Mouse (Mus musculus) heart, postnatal 10 days (tissue): ENCODE measurements at regions not wholly inside any gene's neighbourhood (a gene's known extent, or its start where the extent isn't known, plus 50 kb on each side); places are given as distances from the start of the nearest gene placed in this dataset.

Experiments used
- DNase-seq, 2 experiments: peaks; one replicate each; pipeline ENCODE4 v3.0.0; 2021
- intact Hi-C: fragments of 180-260 bp; cut with DNase I; formaldehyde crosslinking; loops from one replicate; pipeline ENCODE4 v1.15.1; 2025

DNA sequence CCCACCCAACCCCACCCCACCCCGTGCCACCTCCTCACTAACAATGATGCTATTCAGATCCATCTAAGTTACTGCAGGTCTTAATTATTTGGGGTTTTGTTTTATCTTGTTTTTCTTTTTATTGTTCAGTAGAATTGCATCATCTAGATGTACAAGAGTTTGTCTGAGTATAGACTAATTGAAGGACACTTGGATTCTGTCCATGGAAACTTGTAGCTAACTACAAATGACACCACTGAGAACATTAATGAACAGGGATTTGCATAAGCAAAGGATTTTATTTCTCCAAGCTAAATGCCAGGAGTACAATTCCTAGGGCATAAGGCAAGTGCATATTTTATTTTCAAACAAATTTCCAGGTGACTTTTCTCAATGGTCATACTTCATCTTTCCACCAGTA, 318.4 kb upstream of the Slc7a11 start:
- DNase-seq = no peak
- intact Hi-C loops = no loop called here

DNA sequence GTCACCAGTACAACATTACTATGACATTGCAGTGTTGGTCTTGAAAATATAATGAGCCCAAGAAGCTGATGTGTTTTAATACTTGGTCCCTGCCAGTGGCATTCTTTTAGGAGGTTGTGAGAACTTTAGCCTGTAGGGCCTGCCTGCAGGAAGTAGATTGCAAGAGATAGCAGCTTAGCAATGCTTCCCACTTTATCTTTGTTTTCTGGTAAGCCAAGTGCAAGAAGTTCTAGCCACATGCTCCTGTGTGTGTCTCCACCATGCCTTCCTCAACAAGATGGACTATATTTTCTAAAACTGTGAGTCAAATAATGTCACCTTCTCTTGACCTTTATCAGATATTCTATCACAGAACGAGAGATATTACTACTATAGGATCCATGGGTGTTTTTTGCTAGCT, 314.7 kb upstream of the Slc7a11 start:
- intact Hi-C loops = no loop called here
- no peak for DNase-seq

DNA sequence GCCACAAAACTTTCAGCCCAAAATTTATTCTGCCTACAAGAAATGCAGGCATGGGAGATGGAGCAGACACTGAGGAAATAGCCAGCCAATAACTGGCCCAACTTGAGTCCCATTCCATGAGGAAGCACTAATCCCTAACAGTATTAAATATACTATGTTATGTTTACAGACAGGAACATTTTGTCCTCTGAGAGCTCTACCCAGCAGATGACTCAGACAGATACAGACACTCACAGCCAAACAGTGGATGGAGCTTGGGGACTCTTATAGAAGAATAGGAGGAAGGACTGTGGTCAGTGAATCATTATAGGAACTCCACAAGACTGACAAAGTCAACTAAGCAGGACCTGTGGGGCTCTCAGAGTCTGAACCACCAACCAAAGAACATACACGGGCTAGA, 293.8 kb upstream of the Slc7a11 start:
- no peak for DNase-seq
- intact Hi-C loops = no loop called here

DNA sequence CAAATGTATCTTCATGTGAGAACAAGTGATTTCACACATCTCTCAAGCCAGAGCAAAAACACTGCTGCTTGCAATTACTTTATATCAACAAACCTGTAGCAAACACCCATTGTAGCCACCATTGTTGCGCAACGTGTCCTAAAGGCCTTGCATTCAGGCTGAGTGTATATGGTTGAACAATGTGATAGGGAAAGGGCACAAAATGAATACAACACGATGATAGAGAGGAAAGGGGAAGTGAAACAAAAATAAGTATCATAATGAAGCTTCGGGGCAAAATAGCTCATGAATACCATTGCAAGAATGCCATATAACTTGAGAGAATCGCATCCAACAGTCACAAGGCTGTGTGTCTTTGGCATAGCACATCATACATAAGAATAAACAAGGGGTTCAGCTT, 275.6 kb upstream of the Slc7a11 start:
- intact Hi-C loops = no loop called here
- DNase-seq = no peak

DNA sequence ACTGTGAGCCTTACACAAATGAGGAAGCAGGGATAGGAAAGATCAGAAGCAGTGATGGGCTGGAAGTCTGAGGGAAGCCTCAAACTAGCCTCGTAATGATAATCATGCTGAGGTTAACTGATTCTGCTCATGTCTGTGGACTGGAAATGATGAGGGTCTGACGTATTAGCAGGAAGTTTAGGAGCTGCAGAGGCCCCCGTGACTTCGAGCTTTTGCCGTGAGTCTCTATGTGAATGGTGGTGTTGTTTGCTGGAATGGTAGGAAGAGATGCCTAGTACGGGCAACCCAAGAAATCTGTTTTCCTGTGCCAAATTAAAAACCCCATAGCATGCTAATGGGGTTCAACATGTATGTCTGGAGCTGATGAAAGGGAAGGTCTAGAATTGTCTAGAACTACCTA, 270.0 kb upstream of the Slc7a11 start:
- DNase-seq = no peak
- intact Hi-C loops = no loop called here

DNA sequence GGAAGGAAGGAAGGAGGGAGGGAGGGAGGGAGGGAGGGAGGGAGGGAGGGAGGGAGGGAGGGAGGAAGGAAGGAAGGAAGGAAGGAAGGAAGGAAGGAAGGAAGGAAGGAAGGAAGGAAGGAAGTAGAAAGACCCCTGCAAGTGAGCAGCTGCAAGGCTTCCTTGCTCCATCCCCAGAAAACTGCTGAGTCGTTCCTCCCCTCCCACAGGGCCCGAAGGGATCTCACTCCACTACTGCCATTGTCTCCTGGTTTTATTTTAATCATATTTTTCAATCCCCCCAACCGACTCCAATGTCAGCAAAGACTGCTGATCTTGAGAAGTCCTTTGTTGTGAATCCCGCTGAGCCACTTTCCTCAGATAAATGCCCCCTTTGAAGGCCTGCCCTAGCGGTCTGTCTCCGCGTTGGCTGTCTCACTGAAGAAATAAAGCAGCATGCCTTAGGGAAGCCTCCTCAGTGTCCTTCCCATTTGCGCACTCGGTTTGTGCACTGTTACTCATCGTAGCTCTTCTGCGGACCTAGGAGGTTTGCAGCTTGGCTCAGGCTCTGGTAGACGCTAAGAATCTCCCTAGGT, 266.1 kb upstream of the Slc7a11 start:
- no peak for DNase-seq

DNA sequence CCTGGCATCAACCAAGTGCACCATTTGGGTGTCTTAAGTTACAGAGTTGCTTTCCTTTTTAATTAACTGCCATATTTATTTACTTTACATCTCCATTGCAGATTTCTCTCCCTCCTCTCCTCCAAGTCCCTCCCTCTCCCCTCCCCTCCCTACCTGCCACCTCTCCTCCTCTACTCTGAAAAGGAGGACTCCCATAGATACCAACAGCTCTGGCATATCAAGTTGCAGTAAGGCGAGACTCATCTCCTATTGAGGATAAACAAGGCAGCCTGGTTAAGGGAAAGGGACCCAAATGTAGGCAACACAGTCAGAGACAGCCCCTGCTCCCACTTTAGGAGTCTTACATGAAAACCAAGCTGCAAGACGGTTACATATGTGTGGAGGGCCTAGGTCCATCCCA, 263.3 kb upstream of the Slc7a11 start:
- intact Hi-C loops = no loop called here
- DNase-seq = no peak

More for the DNA sequence above, 266.1 kb upstream of the Slc7a11 start:
- intact Hi-C loops = no loop called here

DNA sequence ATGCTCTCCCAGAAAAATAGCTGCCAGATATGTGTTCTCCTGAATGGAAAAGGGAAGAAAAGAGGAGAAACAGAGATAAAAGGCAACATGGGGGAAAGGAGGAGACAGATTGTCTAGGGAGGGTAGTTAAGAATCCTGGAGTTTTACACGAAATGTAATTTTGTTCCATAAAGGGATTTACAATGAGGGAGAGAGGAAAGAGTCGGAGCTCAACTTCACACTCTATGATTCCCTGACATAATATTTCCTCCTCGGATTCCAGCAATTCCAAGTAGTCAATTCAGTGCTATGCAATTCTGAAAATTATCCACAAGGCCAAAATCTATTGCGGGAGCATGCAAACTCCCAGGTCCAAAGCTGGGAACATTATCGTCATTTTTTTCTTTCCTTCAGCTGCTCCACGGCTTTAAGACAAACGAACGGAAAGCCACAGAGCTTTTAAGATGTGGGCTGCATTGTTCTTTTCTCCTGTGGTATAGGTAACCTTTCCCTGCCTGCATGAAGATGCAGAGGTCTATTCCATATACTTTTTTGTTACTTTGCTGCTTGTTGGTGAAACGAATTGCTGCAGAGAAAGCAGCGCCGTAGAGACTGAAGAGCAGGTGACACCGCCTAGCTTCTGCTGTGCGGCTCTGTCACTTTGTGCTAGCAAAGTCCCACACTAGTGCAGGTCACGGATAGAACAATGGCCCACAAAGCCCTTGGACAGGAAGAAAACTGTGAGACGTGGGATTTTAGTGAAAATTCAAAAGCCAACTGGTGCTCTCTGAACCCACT, 251.7 kb upstream of the Slc7a11 start:
- intact Hi-C loops = no loop called here

DNA sequence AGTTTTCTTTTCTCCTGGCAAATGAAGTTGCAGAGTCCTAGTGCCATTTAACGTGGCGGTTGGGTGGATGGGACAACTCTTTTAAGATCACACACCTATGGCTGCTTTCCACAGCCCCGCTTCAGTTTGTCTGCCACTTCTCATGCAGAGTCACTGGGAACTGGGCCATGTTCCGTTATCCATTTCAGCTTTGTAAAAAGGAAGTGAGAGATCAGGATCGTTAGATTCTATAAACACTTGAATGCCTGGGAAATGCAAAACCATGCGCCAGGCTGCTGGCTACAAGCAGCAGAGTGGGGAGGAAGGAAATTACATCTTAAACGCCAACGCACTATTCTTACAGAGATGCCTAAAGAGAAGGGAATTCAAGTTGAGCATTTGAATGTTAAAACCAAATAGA, 251.1 kb upstream of the Slc7a11 start:
- intact Hi-C loops = no loop called here

More for the DNA sequence above, 251.7 kb upstream of the Slc7a11 start:
- no peak for DNase-seq

DNA sequence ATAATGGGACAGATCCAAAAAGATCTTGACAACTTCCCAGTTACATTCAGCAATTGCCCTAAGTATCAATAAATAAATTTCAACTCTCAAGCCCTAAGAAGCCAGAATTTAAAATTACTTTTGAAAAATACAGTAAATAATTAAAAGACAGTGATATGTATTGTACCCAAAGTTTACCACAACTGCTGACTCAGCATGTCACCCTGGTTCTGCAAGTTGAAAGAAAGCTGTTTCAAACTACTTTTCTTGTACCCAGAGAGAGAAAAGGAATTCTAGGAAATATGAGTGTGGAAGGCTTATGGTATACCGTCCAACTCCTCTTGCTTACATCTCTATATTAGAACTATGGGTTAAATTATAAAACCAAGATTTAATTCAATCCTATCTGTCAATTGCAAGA, 248.9 kb upstream of the Slc7a11 start:
- intact Hi-C loops = no loop called here

More for the DNA sequence above, 251.1 kb upstream of the Slc7a11 start:
- peak; percentile 16 to 30 for DNase-seq

DNA sequence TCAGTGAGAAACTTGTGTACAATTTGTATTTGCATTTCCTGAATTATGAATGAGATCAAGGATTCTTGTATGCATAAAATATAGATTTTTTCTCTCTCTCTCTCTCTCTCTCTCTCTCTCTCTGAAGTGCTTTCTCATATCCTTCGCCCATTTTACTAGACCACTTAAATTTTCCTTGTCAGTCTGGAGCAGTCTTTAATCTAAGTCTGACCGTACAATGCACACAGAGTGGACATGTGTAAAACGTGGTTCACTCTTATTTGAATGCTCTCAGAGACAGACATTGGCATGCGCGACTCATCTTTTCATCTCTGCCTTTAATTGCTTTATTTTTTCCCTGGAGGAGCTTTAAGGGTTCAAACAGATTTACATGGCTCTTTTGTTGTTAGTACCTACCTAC, 247.3 kb upstream of the Slc7a11 start:
- intact Hi-C loops = no loop called here
- DNase-seq = no peak

More for the DNA sequence above, 248.9 kb upstream of the Slc7a11 start:
- no peak for DNase-seq

DNA sequence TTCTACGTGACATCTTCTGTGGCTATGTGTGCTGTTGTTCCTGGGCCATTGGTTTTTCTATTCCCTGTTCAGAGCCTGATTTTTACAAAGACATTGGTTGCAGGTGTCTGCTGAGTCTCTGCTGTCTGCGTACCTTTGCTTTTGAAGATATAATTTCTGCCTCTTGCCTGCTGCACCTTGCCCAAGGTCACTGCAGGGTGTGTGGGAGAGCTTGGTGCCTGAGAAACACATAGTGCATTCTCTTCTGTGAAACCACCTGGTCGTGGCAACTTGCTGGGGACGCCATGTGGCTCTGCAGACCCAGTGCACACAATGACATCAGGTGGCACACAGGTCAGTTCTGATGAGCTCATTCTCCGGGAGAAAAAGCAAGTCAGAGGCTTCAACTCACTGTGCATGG, 246.0 kb upstream of the Slc7a11 start:
- intact Hi-C loops = no loop called here
- DNase-seq = no peak

DNA sequence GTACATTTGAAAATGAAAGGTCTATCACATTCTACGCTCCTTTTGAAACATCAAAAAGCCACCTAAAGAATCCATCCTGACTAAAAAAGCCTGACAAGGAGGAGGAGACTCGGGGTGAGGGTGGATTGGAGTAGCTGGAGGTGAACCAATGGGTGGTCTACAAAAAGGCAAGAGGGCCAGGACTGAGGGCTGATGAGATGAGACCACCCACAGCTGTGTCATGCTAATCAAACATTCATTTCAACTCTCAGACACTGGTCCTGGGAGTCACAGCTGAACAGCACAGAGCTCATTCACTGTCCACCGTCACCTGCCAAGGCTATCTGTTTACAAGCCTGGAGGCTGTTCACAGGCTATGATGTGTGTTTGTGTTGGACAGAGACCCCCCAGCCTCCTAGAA, 244.3 kb upstream of the Slc7a11 start:
- no peak for DNase-seq
- intact Hi-C loops = no loop called here

DNA sequence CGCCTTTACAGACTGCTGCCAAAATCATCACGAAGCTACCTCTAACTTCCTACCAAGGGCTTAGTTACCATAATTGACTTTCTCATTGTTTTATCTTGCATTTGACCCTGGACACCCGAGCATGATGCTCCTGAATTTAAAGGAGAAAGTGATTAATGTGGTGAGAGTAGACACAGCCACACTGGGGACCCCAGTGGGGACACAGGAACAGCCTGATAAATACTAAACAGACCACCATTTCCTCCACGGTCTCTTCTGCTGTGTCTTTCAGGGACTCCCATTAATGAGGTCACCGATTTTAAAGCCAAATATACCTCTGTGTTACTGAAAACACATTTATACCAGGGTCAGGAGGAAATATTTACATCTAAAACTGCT, 235.2 kb upstream of the Slc7a11 start:
- DNase-seq = no peak
- intact Hi-C loops = no loop called here

DNA sequence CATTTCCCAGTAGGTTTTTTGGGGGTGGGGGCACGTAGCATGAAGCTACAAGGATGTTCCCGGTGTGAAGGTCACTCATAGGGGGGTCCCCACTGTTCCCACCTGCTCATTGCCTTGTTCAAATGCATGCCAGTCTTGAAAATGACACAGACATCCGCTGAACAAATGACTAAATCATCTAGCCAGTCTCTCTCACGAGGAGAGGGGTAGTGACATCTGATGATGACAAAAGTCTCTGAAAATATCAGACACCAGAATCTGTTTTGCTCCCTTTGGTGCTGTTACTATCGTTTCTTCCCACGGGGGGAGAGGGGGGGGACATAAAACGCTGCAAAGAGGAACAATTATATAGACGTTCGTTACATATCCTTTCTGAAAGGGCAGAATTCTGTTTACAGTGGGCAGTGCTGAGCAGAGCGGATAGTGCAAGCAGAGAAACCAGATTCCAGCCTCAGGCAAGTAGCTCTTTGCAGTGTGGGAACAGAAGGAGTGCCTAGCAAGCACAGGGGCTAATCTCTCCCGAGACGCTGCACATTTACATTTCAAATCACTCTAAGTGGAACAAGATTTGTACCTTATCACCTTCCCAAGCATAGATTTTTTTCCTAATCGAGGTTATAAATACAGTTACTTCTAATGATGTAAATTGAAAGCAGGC, 234.7 kb upstream of the Slc7a11 start:
- intact Hi-C loops = no loop called here
- no peak for DNase-seq

DNA sequence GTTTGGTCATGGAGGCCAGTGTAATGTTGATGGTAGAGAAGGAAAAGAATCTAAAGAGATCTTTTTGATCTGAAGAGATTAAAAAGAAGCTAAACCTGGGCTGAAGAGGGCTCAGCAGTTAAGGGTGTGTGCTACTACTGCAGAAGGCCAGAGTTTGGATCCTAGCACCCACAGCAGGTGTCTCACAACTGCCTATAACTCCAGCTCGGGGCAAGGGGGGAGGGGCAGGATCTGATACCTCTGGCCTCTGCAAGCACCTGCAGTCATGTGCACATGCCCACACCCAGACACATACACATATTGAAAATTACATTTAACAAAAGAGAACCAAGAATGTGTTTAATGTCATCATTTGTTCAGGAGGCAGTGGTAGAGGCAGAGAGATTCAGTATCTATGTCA, 232.4 kb upstream of the Slc7a11 start:
- intact Hi-C loops = no loop called here
- DNase-seq = no peak

DNA sequence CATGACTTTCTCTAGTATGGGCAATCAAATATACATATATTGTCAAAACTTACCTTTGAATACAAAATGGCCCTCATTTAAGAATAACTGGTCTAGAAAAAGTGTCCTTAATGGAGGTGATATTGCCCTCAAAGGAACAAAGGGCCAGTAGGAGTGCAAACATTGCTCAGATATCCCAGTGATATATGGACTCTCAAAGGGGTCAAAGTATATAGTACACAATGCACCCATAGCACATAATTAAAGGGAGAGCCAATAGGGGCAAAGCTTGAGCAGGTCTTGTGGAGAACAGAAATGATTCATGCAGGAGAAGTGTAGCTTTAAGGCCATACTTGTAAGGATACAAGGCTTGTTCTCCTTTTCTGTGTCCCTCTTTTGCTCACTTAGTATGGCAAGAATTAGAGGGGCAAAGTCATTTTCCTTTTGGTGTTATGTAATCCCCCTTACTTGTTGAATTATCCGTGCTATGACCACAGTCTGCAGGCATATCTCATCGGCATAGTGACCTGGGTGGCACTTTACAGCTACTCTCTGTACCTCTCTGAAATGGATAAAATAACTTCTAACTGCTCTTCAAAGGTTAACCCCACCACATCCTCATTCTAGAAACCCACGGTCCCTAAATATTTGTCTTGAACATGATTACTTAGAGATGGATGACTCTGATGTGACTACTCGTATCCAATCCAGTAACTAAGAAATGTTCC, 231.6 kb upstream of the Slc7a11 start:
- DNase-seq = no peak
- intact Hi-C loops = no loop called here

DNA sequence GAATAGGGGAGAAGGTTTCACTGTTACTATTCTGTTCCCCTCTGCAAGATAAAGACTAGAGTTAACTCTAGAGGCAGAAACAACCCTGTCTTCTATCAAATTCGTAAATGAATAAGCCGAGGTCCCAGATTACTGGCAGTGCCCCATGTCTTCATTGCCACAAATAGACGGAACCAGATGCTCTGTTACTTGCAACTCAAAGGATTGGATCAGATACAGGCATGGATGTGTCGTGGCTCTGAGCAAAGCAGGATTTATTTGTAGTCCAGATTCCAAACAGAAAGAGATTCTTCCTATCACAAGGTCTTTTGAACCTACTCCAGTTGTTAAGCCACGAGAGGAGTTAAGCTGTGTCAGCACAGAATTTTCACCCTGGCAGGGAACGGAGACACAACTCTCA, 221.9 kb upstream of the Slc7a11 start:
- intact Hi-C loops = no loop called here
- no peak for DNase-seq

DNA sequence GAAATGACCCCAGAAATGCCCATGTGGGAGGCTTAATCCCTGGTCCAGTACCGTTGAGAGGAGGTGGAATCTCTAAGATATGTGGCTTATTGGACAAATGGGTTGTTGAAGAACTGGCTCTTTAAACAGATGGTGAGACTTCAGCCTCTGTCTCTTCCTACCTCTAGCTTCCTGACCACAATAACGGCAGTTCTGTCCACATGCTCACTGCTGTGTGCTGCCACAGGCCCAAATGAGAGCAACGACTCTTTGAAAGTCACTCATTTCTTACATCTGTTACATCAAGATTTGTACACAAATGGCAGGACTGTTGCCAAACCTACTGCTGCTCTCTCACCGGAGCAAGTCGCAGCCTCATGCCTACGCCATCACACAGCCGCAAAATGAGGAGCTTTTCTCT, 217.6 kb upstream of the Slc7a11 start:
- no peak for DNase-seq
- intact Hi-C loops = no loop called here

DNA sequence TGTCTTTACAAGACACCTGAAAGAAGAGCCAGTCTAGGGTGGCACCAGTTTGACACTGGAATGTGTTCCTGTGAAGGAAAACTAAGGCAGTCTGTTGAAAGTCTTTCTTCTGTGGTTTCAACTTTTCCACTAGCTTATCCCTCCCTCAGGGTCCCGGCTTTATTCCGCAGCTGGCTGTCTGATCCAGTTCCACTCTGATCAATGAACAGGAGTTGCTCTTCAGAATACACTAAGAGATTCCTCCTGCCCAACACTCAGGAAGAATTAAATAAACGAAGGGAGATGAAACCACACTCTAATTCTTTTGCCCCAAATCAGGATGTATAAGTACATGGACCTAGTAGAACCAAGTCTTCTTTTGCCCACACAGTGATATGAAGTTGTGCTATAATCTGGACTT, 217.2 kb upstream of the Slc7a11 start:
- intact Hi-C loops = no loop called here
- DNase-seq = no peak

DNA sequence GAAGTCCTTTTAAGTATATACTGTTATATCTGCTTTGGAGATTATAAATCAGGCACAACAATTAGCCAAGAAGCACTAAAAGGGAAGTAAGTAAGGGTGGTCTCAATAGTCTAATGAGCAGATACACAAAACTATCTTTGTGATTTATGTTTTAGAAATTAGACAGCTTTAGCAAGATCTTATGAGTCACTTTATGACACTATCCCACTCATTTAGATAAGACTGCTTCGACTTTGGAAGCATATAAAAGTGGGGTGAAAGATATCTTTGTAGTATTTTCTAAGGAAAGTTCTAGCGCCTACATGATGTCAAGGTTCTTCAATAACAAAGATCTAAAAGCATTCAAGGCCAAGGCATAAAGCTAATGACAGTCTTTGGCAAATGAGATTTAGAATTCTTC, 214.5 kb upstream of the Slc7a11 start:
- intact Hi-C loops = no loop called here
- DNase-seq = no peak

DNA sequence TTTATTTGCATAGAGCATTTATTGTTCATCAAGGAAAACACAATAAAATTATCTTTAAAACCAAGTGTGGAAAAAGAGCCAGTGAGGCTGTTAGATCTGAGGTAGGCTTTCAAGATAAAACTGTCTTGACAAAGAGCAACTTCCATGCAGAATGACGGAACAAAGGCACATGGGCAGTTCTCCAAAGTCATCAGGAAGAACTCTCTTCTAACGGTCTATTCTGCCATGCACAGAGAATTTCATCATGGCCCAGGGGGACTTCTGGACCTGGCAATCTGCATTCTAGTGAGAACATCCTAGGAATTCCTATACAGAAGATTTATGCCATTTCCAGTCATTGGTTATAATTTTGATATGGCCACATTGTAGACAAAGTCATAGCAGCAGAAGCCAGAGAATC, 211.0 kb upstream of the Slc7a11 start:
- intact Hi-C loops = no loop called here
- no peak for DNase-seq
